Mouse (Mus musculus) 416B (cell line): Measurements from ENCODE around the gene Serbp1.
A peak's percentile ranks its signal among the peaks of the same experiment; 100 is the strongest.

ENCODE experiments used
- DNase-seq: peaks from one replicate; pipeline ENCODE4 v3.0.0; 2011; ENCODE audit warnings: low read depth

The Serbp1 gene

DNA sequence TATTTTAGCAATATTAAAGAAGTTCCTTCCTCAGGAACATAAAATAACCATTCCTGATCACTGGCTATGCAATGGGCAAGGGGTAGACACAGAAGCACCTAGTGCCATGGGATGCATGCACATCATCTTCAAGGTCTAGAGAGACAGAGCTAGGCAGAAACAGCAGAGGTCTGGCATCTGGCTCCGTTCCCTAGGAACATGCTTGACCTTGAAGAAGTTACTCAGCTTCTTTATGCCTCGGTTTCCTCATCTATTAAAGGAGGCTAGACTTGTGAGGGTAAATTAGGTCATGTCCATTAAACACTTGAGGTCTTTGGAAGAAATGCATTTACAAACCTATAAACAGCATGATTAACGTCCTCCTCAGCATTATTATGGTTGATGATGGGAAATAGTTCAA, 2.3 kb upstream of the Serbp1 start:
- DNase-seq, result no peak

DNA sequence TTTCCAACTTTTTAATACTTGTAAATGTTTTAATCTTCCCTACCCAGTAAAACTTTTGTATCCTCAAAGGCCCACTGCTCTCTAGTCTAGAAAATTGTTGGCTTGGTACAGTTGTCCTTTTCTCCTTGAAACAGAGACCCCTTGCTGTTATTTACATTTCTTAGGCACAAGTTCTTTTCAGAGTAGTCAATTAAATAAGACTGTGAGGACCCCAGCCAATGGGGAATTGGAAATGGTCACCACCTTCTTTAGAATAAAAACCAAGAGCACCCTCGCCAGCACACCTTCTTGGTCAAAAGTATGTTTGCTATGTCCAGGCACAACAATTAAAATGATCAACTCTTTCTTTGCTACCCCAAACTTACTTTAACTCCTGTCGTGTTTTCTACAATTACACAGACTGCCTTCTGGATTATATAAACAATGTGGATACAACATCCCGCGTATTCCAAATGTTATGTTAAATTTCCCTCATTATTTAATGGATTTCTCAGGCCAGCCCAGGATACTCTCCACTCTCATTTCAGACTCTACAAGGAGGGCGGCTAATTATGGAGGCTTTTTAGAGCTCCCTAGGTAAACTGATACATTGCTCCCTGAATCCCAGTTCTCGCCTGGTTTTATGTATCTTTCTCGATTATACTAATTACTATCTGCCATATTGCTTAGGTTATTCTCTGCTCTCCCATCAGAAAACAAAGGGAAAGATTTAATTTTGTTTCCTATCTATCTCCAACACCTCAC, 1.3 kb upstream of the Serbp1 start:
- no peak for DNase-seq

DNA sequence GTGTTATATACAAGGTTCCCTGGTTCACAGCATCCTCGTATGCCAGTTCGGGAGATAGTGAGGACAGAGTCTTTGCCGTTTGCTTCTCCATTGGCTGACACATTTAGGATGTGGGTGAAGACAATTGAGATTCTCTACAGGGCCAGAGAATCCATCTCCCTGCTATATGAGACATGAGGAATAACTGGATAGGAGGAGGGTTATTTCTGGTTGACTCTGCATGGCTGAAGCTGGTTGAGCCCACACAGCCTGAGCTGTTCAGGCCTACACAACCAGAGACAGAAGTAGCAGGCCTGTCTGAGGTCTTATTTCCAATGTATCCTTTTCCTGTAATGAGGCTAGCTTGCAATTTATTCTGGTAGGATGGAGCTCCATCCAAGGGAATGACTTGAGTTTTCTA, 3.3 kb downstream of the Serbp1 start:
- no peak for DNase-seq

DNA sequence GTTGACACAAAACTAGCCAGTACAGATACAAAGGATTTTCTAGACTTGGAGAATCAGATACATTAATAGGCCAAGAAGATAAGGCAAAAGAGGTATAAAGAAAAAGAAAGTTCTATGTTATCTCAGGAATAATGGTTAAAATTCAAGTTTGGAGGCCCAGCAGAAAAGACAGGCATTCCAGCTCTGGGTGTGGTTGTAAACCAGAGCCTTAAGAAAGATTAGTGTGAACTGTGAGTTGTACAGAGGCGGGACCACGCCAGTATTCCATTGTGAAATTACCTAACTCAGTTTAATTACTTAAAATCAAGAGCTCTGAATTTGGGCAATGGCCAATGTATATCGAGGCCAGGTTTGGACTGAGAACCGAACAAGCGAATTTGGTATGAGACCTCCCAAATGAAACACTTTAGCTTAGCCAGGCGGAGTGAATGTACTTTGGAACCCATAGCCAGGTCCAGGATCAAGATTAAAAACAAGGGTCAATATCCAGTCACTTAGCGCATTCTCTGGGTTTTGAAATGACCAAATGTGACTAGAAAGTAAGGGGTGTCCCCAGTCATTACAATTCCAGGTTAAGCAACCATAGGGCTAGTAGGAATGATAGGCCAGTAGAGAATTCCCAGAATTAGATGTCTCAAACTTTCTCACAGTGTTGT, 5.9 kb downstream of the Serbp1 start:
- DNase-seq, result no peak

DNA sequence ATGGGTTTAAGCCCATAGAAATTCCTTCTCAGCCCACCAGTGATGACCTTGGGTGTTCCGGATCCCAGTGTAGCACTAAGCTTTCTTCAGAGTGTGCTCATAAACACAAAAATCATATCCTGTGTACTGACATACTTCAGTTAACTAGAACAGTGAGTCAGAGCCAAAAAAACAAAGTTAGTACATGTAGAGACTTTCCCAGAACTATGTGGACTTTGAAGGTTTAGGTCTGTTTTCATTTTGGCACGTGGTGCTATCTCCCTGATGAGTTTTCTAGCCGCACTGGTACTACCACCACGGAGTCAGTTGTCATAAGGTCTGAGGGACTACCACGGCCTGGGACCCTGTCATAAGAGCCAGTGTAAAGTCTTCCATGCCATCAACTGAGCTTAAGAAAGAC, 6.5 kb downstream of the Serbp1 start:
- no peak for DNase-seq

DNA sequence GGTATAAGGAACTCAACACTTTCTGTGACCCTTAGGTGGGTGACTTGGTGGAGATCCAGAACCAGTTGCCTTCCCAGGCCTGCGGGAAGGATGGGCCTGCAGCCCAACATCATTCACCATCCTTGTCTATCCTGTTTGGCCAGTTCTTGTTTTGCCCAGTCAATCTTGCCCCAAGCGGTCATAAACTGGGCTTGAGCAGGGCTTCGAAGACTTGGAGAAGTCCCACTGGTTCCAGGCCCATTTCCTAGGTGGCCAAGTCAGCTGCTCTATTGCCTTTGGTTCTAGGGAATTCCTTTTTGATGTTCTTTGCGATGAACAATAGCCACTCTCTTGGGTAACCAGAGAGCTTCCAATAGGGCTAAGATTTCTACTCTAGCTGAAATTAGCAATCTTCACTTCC, 13.1 kb downstream of the Serbp1 start:
- DNase-seq, result no peak

DNA sequence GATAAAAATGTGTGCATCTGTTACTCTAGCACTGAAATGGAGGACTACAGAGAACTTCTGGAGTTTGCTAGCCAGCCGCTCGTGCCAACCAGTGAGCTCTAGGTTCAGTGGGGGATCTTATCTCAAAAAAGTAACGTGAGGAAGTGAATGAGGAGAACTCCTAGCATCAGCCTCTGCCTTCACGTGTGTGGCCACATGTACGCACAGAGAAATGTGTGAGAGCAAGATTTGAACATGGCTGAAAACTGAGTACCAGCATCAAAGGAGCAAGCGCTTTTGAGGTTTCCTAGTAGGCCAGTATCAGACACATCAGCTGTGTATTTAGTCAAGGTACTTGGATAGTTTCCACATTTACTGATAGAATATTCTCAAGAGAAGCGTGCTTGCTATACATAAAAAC, 27.0 kb downstream of the Serbp1 start:
- DNase-seq, result no peak

DNA sequence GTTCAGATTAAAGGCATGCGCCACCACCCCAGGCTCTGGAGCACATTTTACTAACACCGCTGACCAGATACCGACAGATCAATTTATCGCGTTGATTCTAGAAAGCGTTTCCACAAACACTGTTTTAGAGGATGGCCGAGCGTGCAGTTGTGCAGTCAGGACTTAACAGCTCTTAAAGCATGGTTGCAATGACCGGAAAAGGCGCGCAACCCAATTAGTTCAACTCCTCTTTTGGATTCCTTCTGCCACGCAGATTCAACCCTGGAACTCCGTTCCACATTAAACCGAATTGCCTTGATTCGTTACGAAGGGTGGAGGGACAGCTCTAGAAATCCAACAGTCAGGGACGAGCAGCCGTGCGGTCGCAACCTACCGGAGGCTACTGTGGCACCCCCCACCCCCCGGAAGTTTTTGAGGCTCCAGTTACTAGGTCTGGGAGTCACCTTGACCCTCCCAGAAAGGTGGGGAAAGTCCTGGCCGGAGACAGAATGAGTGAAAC, 28.2 kb downstream of the Serbp1 start:
- no peak for DNase-seq

DNA sequence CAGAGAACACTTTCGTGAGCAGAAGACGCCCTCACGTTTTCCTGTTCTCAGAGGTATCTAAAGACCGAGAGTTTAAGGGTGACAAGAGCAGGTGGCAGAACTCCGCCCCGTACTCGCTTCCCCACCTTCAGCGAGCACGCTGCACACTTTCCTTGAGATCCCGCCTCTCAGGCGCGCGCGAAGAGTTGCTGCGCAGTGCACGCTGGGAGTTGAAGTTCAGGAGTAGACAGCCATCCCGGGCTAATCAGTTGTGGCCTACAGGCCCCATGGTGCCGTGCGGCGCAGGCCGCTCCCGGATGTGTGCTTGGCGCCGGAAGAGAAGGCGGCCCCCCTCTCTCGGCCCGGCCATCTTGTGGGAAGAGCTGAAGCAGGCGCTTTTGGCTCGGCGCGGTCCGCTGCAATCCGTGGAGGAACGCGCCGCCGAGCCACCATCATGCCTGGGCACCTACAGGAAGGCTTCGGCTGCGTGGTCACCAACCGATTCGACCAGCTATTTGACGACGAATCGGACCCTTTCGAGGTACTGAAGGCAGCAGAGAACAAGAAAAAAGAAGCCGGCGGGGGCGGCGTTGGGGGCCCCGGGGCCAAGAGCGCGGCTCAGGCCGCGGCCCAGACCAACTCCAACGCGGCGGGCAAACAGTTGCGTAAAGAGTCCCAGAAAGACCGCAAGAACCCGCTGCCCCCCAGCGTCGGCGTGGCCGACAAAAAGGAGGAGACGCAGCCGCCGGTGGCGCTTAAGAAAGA, 28.9 kb downstream of the Serbp1 start:
- DNase-seq, result peak; percentile 98

DNA sequence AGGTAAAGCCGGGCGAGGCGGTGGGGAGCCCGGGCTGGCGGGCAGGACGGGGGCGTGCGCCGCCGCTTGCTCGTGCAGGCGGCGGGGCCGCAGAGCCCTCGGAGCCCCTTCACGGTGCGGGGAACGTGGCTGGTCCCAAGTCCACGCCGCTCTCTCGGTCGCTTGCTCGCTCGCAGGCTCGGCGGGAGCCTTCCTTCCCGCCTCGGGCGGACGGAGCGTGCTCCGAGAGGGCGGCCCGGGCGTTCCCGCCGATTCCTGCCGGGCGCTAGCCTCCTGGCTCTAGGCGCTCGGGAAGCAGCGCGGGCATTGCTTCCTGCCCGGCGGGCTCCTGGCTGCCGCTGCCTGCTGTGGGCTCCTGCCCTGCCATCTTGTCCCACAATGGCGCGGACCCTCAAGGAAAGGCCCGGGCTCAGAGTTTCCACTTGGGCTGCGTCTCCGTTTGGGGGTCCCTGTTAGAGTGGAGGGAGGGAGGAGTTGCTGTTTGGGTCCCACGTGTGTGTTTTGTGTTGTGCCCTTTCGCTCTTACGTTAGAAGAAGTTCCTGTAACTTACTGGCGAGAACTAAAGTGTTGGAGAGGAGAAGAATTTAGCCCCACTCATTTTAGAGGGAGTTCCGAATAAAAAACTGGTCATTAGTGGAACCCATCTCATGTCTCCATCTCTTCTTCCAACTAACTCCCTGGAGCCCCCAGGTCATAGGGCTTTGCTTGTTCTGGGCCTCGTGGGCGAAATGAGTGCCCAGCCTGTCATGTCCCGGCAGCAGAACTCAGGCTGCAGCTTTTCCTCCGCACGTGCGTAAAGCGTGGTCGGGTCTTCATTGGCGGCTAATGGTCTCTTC, 29.6 kb downstream of the Serbp1 start:
- DNase-seq, result peak; percentile 70

DNA sequence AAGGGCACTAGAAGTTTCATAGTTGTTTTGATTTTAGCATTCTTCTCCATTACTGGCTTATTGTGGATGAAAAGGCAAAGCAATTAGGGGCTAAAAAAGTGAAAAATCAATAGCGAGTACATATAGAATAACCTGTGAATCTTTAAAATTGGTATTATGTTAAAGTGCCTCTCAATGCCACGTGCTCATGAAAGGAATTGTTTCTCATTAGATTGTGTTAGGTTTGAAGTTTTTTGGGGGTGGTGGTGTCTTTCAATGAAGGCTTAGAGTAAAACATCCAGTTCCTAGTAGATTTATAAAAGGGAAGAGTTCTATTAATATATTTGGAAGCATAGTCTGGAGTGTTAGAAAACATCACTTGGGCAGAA, 30.3 kb downstream of the Serbp1 start:
- no peak for DNase-seq

DNA sequence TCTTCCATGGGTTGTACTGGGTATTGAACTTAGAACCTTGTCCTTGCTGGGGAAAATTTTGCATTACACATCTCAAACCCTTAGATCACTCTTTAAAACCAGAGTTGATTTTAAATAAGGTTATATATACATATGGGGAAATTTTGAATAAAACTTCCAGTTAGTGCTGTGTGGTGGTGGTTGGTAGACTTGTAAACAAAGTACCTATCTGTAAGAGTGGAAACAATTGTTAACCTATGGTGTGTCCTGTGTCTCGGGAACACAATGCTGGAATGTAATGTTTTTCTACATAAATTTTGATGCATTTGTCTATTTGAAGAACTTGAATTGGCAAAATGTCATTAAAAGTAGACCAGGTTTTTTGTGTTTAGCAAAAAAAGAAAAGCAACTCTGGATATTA, 31.0 kb downstream of the Serbp1 start:
- DNase-seq, result no peak

DNA sequence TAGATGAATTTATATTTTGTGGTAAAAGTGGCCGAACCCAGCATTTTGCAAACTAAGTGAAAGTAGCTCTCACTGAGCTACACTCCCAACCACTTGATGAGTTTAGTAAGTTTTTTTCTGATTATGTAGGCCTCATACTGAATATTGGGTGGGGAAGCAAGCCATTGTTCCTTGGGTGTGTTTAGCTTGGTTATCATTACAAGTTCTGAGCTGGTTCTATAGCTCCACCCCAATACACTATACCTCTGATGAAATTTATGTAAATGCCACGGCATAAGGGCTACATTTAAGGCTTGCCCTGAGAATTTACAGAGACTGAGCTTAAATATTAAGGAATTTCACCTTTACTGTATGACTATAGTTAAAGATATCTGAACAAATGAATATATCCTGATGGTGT, 31.5 kb downstream of the Serbp1 start:
- DNase-seq, result peak; percentile 59

DNA sequence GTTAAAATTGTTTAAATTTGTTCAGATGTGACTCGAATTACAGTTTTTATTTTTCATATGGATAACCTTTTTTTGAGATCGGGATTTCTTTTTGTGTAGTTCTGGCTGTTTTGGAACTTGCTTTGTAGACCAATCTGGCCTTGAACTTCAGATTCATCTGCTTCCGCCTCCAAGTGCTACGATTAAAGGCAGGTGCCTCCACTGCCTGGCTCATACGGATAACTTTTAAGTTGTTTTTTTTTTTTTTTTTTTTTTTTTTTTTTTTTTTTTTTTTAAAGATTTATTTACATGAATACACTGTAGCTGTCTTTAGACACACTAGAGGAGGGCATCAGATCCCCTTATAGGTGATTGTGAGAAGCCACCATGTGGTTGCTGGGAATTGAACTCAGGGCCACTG, 40.0 kb downstream of the Serbp1 start:
- DNase-seq, result no peak

DNA sequence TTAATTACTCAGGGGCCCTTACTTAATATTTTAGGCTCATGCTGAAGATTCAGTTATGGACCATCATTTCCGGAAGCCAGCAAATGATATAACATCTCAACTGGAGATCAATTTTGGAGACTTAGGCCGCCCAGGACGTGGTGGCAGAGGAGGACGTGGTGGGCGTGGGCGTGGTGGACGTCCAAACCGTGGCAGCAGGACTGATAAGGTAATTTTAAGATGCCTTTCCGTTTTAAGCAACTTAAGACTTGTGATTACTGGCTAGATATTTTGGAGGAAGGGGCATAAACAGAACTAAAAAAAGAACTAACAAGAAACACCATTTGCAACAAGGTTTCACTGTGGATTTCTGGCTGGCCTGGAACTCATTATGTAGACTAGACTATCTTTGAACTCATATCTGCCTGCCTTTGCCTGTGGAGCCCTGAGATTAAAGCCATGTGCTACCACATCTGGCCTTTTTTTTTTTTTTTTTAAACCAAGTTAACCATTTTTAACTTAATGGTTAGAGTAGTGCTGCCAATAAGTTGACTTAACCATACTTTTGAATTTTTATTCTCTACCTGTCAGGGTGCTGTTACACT, 43.7 kb downstream of the Serbp1 start:
- DNase-seq, result peak; percentile 56

DNA sequence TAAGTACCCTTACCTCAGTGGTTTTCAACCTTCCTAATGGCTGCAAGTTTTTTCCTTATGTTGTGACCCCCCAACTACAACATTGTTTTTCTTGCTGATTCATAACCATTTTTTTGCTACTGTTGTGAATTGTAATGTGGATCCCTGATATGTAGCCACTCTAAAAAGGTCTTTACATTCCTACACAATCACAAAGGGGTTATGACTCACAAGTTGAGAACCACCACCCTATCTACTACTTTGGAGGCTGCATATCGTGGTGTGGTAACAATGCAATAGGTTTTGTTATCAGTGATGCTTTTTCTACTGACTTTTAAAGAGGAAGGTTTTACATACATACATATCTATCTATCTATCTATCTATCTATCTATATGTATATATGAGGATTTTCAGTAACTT, 44.9 kb downstream of the Serbp1 start:
- DNase-seq, result peak; percentile 65

DNA sequence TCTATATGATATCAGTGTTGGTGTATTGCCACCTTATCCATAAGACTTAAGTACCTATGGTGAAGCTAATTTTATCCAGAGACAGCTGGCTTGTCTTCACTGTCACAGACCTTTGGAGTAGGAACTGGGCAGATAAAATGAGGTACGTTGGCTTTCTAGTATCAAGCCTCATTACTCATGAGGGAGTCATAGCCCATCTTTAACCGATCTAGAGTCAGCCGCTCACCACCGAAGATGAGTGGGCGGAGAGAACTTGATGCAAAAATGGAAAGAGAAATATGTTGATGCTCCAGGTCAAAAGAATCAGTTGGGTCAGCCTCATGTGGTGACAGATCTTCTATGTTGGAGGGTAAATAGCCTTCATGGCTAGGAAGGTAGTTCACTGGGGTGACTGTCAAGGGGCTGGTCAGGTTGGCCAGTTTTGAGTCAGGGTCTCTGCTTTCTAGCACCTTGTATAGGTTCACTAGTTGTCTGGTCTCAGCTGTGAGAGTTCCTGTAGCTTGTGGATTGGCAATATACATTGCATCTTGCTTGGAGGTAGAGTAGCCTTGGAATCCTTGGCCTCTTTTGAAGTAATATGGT, 54.2 kb downstream of the Serbp1 start:
- DNase-seq, result peak; percentile 63

DNA sequence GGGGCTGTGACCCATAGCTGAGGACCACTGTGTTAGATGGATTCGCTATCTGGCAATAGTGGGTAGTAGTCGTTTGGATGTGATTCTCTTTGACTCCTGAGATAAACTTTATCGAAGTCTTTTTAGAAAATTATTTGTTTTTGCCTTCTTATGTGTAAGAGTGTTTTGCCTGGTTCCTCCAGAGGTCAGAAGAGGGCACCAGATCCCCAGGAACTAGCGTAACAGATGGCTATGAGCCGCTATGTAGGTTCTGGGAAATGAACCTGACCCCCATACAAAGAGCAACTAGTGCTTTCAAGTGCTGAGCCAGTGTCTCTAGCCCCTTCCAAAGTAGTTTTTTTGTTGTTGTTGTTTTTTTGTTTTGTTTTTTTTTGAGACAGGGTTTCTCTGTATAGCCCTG, 58.1 kb downstream of the Serbp1 start:
- DNase-seq, result peak; percentile 63

DNA sequence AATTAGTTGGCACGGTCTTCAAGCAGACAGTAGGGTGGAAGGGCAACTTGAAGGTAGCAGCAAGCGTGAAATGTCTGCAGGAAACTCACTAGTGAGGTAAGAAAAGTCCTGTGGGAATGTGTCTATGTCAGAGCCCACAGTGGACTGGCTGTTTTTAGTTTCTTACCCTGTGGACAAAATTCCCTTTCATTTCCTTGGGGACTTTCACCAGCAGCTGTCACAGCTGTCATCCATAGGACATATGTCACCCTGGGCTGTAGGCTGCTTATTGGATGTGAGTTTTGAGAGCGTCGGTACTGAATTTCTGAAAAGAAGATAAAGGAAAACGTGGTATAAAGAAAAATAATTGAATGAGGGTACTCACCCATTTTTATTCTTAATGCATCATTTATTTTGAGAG, 60.8 kb downstream of the Serbp1 start:
- no peak for DNase-seq

DNA sequence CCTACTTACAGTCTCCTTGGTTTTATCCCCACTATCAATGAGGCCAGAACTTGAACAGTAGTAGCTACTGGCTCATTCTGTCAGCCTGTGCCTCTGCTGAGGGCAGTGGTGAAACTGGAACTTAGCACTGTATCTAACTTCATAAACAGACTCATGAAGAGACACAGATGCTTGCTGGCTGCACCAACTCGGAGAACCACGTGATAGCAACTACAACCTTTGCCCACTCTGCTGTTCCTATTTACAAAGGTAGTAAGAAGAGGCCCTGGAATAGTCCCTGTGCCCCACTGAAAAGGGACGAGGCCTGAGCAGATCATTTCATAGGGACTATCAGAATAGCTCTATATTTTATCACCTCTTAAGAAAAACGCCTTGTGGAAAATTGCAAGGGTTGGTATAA, 62.3 kb downstream of the Serbp1 start:
- DNase-seq, result no peak

DNA sequence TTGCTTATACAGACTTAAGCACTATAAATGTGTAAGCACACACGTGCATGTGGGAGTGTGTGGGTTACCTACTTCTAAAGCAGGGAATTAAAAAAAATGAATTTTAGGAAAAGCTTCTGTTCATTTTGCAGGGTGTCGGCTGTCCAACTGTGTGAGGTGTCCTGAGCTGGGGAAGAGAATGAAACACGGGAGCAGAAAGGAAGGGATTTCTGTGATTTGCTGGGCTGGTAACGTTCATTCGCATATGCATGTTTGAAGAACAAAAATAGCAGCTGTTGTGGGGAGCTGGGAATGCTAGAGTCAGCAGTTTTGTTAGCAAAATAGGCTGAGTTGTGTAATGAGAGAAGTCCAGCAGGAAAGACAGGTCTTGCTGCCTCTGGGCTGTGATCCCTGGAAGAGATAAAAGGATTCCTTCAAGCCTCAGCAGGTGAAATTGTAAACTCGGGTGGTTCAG, 62.8 kb downstream of the Serbp1 start:
- no peak for DNase-seq
